Mouse (Mus musculus) heart, postnatal 0 days (tissue): ENCODE data around the gene Vmn1r64. TPM values are rescaled to one million over a fixed set of nuclear protein-coding genes. Genes with fewer than 3 reads are reported as not detected.
"Not testable (repeated sequence)": the region's sequence is repeated elsewhere in the genome, so short reads cannot be mapped to it uniquely, and the experiment has no call there.

Experiments
- ATAC-seq: fragments of 200-750 bp; cut with Nextera tagmentation; 2 replicates; pipeline ENCODE4 v1.8.0; 2017; ENCODE audit warnings: low read depth, moderate number of reproducible peaks, moderate library complexity; ENCODE audit not compliant: insufficient read depth
- DNase-seq: peaks from one replicate; pipeline ENCODE4 v3.0.0-alpha.2; 2016; ENCODE audit warnings: low spot score
- H3K27ac ChIP-seq: fragments of 300-500 bp; sonication (generic); 2 replicates; pipeline ENCODE4 v1.5.1; 2014; ENCODE audit warnings: low read depth, mild to moderate bottlenecking
- H3K27me3 ChIP-seq: fragments of 300-500 bp; sonication (generic); 2 replicates; pipeline ENCODE4 v1.6.1; 2014; ENCODE audit warnings: low read length, mixed read lengths; ENCODE audit not compliant: control insufficient read depth, insufficient read depth
- H3K36me3 ChIP-seq: fragments of 300-500 bp; sonication (generic); replicated peaks from 2 replicates; pipeline ENCODE4 v1.6.1; 2014; ENCODE audit warnings: low read length, mixed read lengths; ENCODE audit not compliant: control insufficient read depth, insufficient read depth
- H3K4me1 ChIP-seq: fragments of 300-500 bp; sonication (generic); 2 replicates; pipeline ENCODE4 v1.6.1; 2014; ENCODE audit warnings: antibody characterized with exemption; ENCODE audit not compliant: control insufficient read depth, insufficient read depth
- H3K4me2 ChIP-seq: fragments of 300-500 bp; sonication (generic); 2 replicates; pipeline ENCODE4 v1.6.1; 2014; ENCODE audit warnings: low read depth, mild to moderate bottlenecking, low read length, moderate library complexity
- H3K4me3 ChIP-seq: fragments of 300-500 bp; sonication (generic); 2 replicates; pipeline ENCODE4 v1.5.1; 2014; ENCODE audit warnings: low read depth, low read length
- H3K9ac ChIP-seq: fragments of 300-500 bp; sonication (generic); replicated peaks from 2 replicates; pipeline ENCODE4 v1.6.1; 2014; ENCODE audit warnings: low read depth, low read length, mixed read lengths
- H3K9me3 ChIP-seq: fragments of 300-500 bp; sonication (generic); replicated peaks from 2 replicates; pipeline ENCODE4 v1.6.1; 2016; ENCODE audit warnings: low read length; ENCODE audit not compliant: control insufficient read depth
- CTCF ChIP-seq: IDR thresholded peaks from 2 replicates; pipeline ENCODE4 v1.5.1; 2016; ENCODE audit warnings: antibody characterized with exemption, control low read depth, low read depth
- EP300 ChIP-seq: IDR thresholded peaks from 2 replicates; pipeline ENCODE4 v1.6.1; 2016; ENCODE audit warnings: antibody characterized with exemption, low read depth
- WGBS: fragments of 180-500 bp; shearing (Covaris S2); extraction: QIAGEN DNeasy Blood & Tissue Kit; methylation state at CpG from one replicate; pipeline ENCODE4 v1.1.7; 2014; 5-methylcytosine and 5-hydroxymethylcytosine counted together
- polyA plus RNA-seq: library from polyadenylated mRNA; unstranded; fragments of >200 nt; fragmentation: Nextera tagmentation; extraction: Ambion mirVana; gene quantifications from 2 replicates; pipeline ENCODE4 v1.2.1, GENCODE M21; 2015
- total RNA-seq: library from RNA; depleted of rRNA; stranded (reverse); fragments of >200 nt; gene quantifications from 2 replicates; pipeline ENCODE4 v1.2.3, GENCODE M21; 2014; ENCODE audit warnings: low replicate concordance; rRNA removed

Gene Vmn1r64
- total RNA-seq (not detected in 2 replicates), polyA plus RNA-seq (not detected in 2 replicates)

DNA sequence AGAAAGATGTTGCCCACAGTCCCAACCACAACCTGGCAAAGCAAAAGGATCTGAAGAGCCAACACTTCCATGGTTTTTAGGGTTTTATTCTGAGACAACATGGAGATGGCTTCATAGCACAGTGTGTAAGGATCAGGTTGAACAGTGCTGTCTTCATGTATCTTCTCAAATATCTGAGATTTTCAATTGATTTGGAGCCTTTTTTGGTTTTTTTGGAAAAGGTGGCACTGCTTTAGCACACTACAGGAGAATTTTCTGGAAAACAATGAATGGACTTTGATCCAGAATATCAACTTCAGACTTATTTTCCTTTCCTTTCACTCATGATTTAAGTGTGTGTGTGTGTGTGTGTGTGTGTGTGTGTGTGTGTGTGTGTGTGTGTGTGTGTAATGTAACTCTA, at the start of gene Vmn1r64:
Vmn1r64 (minus strand) TSS at position 101 of the 400 bp plus-strand sequence.
- TF ChIP-seq EP300 (no peak), CTCF (no peak)
- H3K4me3 ChIP-seq, result no peak within 1 kb of the TSS
- H3K4me1 ChIP-seq, result no peaks in the 10 kb centered on the region
- no peaks in the 10 kb centered on the region for H3K27me3 ChIP-seq
- H3K4me2 ChIP-seq, result no peak within 1 kb of the TSS
- DNase-seq, result no peak
- H3K9me3 ChIP-seq, result peaks cover 6% of the 10 kb centered on the region; the same call in 1 of the 2 replicates
- no peak within 1 kb of the TSS for H3K9ac ChIP-seq
- no peaks in the 10 kb centered on the region for H3K36me3 ChIP-seq
- H3K27ac ChIP-seq, result no peak within 1 kb of the TSS
- no peak for ATAC-seq

DNA sequence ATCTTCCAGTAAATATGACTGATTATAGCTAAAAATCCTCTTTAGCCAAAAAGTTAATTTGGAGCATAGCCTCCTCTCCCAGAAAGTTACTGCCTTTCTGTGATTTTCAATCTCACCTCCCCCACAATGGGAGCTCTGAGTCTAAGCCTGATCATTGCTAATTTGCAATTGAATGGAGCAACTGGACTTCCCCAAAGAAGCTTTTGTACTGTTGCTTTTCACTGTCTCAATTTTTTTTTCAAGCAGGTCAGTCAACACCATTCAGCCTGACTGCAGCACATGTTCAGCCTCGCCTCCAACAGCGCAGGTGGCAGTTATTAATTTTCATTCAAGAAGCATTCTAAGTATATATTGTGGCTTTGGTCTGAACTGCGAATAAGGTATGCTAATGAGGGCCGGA, 14.9 kb upstream of the Vmn1r64 start:
- TF ChIP-seq CTCF (no peak), EP300 (no peak)
- 73% methylated on average over 4 of the region's 4 CpGs for WGBS
- H3K36me3 ChIP-seq, result no peaks in the 10 kb centered on the region
- no peak for ATAC-seq
- H3K27me3 ChIP-seq, result no peaks in the 10 kb centered on the region
- H3K27ac ChIP-seq, result no peak overlapping the region
- no peak overlapping the region for H3K9ac ChIP-seq
- peaks cover 5% of the 10 kb centered on the region; the same call in 1 of the 2 replicates for H3K9me3 ChIP-seq
- no peak for DNase-seq
- H3K4me1 ChIP-seq, result no peaks in the 10 kb centered on the region
- H3K4me3 ChIP-seq, result no peak overlapping the region
- H3K4me2 ChIP-seq, result no peak overlapping the region

GRCm38 (mm10) chr7:5897245-5897644, 12.9 kb upstream of the Vmn1r64 start:
- not testable (repeated sequence) for H3K4me2 ChIP-seq, ATAC-seq, H3K9me3 ChIP-seq, H3K9ac ChIP-seq, H3K27ac ChIP-seq, DNase-seq, H3K4me3 ChIP-seq, H3K36me3 ChIP-seq, H3K27me3 ChIP-seq, H3K4me1 ChIP-seq
- WGBS, result 56% methylated on average over 2 of the region's 2 CpGs

Other genes with a start within 250 kb of the Vmn1r64 start
- gene Vmn1r62, start 210.9 kb downstream of the Vmn1r64 start, total RNA-seq, result not detected in 2 replicates
- not detected in 2 replicates for gene Vmn1r62, start 210.9 kb downstream of the Vmn1r64 start, polyA plus RNA-seq
- gene Vmn1r63, start 79.1 kb downstream of the Vmn1r64 start, total RNA-seq, result not detected in 2 replicates
- not detected in 2 replicates for gene Vmn1r63, start 79.1 kb downstream of the Vmn1r64 start, polyA plus RNA-seq
- gene Vmn1r65, start 126.5 kb upstream of the Vmn1r64 start, total RNA-seq, result not detected in 2 replicates
- not detected in 2 replicates for gene Vmn1r65, start 126.5 kb upstream of the Vmn1r64 start, polyA plus RNA-seq
- gene Nlrp4c, start 160.6 kb upstream of the Vmn1r64 start, total RNA-seq, result not detected in 2 replicates
- gene Nlrp4c, start 160.6 kb upstream of the Vmn1r64 start, polyA plus RNA-seq, result not detected in 2 replicates